Mouse (Mus musculus): Measurements from ENCODE around the gene Defb39.

Defb39 gene

GRCm38 (mm10) chr8:19064710-19065109 lies at the start of gene Defb39:
TSS of gene Defb39 (minus strand) at chr8:19064810.
- DNase-seq (ENCODE audit: low read depth) = no peak

GRCm38 (mm10) chr8:19066013-19066412 lies 1.4 kb upstream of the Defb39 start:
- no peak for DNase-seq (ENCODE audit: low read depth)

GRCm38 (mm10) chr8:19062891-19063290 lies 1.7 kb downstream of the Defb39 start:
- DNase-seq (ENCODE audit: low read depth) = no peak

- no peak for DNase-seq (ENCODE audit: low read depth)
Measured at GRCm38 (mm10) chr8:19045242-19045641, 19.4 kb downstream of the Defb39 start.

GRCm38 (mm10) chr8:19026466-19026865 lies 38.1 kb downstream of the Defb39 start, which contains the start of gene Defb38:
TSS of gene Defb38 (minus strand) at chr8:19026566.
- no peak for DNase-seq (ENCODE audit: low read depth)
